Mouse (Mus musculus): ENCODE results near the gene Gm14190. TPM values are rescaled to one million over a fixed set of nuclear protein-coding genes. Genes with fewer than 3 reads are reported as not detected.
"Not testable (repeated sequence)": the region's sequence is repeated elsewhere in the genome, so short reads cannot be mapped to it uniquely, and the experiment has no call there.

The Gm14190 gene
- total RNA-seq (2017) = not detected in 2 replicates

DNA sequence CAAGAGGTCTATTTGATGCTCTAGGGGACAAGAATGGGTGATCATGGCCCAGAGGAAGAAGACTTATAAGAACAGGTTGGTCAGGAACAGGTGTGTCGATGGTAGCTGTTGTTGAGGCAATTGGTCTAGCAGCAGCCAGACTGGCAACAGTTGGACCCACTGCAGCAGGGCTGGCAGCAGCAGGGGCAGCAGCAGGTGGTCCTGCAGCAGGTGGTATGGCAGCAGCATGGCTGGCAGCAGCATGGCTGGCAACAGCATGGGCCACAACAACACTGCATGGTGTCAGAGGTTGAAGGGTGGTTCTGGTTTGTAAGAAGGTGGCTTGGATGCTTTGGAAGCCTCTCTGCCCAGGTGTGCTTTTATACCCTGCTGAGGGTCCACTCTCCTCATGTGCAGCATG, at the start of gene Gm14190:
Gene Gm14190, minus strand, starts transcription at position 278 of the 400 bp plus-strand sequence.
- no peak for ATAC-seq (replicated peaks; ENCODE audit: low read depth, poor library complexity, severe bottlenecking)

- ATAC-seq (replicated peaks; ENCODE audit: low read depth, poor library complexity, severe bottlenecking) = no peak
These were observed 43.6 kb upstream of the Gm14190 start, which contains the start of gene Gm14180 for GRCm38 (mm10) chr11:99734190-99734589. TSS of gene Gm14180 (minus strand) at chr11:99734290.

- ATAC-seq (replicated peaks; ENCODE audit: low read depth, poor library complexity, severe bottlenecking) = no peak
These were observed 33.5 kb upstream of the Gm14190 start for GRCm38 (mm10) chr11:99724061-99724460.

DNA sequence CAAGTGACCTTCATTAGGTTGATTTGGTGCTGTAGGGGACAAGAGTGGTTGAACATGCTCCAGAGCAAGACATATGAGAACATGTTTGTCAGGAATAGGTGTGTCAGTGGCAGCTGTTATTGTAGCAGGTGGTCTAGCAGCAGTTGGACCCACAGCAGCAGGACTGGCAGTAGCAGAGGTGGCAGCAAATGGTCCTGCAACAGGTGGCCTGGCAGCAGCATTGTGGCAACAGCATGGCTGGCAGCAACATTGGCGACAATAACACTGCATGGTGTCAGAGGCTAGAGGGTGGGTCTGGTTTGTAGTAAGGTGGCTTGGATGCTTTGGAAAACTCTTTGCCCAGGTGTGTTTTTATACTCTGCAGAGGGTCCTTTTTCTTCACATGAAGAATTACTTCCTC, 28.2 kb upstream of the Gm14190 start:
- no peak for ATAC-seq (replicated peaks; ENCODE audit: low read depth, poor library complexity, severe bottlenecking)

DNA sequence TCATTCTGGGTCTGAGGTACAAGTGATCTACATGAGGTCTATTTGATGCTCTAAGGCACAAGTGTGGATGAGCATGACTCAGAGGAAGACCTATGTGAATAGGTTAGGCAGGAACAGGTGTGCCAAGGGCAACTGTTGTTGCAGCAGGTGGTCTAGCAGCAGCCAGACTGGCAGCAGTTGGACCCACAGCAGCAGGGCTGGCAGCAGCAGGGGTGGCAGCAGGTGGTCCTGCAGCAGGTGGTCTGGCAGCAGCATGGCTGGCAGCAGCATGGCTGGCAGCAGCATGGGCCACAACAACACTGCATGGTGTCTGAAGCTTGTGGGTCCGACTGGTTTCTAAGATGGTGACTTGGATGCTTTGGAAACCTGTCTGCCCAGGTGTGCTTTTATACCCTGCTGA, 5.3 kb downstream of the Gm14190 start:
- not testable (repeated sequence) for ATAC-seq (replicated peaks; ENCODE audit: low read depth, poor library complexity, severe bottlenecking)

- ATAC-seq (replicated peaks; ENCODE audit: low read depth, poor library complexity, severe bottlenecking) = no peak
These were observed 7.1 kb downstream of the Gm14190 start for GRCm38 (mm10) chr11:99683481-99683880.

DNA sequence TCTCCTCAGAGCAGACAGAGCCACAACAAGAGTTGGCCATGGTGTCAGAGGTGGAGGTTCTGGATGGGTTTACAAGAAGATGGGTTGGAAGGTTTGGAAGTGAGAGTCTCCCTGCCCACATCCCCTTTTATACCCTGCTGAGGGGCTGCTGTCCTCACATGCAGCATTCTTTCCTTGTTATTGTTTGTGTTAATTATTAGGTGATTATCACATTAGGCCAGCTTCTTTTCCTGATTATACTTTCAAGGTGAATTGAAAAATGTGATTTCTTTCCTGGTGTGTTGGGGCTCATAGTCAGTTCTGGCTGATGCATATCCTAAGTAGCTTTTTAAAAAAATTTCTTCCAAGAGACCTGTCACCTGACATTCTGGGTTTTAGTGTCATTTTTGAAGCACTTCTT, 24.7 kb downstream of the Gm14190 start, which contains the start of gene Krtap4-6:
Gene Krtap4-6, minus strand, starts transcription at position 101 of the 400 bp plus-strand sequence.
- no peak for ATAC-seq (replicated peaks; ENCODE audit: low read depth, poor library complexity, severe bottlenecking)

- no peak for ATAC-seq (replicated peaks; ENCODE audit: low read depth, poor library complexity, severe bottlenecking)
These were observed 27.7 kb downstream of the Gm14190 start for GRCm38 (mm10) chr11:99662802-99663201.

GRCm38 (mm10) chr11:99659256-99659655, 31.3 kb downstream of the Gm14190 start:
- no peak for ATAC-seq (replicated peaks; ENCODE audit: low read depth, poor library complexity, severe bottlenecking)

GRCm38 (mm10) chr11:99658467-99659010, 32.0 kb downstream of the Gm14190 start, which contains the start of gene Gm11563:
TSS of gene Gm11563 (minus strand) at chr11:99658960.
- ATAC-seq (replicated peaks; ENCODE audit: low read depth, poor library complexity, severe bottlenecking) = not testable (repeated sequence)

DNA sequence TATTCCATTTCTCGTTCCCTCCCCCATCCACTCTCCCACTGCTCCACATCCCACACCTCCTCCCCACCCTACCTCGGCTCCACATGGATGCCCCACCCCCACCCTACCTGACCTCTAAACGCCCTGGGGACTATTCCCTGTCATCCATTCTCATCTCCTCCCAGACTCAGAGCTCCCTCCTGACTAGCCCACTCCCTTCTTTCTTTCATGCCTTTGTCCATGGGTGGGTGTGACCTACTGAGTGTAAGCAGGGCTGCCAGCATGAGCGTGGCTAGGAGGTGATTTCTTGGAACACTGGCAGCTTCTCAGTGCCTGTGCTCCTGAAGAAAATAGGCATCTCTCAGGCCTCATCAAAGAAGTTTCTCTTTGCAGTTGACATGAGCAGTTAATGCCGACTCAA, 33.5 kb downstream of the Gm14190 start:
- no peak for ATAC-seq (replicated peaks; ENCODE audit: low read depth, poor library complexity, severe bottlenecking)

DNA sequence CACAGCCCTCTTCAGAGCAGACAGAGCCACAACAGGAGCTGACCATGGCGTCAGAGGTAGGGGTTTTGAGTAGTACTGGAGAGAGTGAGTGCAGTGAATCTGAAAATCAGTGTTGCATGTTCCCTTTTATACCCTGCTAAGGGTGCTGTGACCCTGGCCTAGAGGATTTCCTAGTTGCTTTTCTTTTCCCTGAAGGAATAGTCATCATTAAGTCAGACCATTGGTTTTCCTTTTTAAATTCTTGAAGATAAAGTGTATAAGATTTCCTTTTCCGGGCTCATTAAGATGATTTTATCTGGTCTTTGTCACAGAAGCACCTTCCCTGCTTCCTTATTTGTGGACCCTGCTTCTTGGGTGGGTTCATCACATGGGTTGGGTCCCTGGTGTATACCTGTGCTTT, 40.4 kb downstream of the Gm14190 start, which contains the start of gene Gm11555:
Gene Gm11555, minus strand, starts transcription at position 101 of the 400 bp plus-strand sequence.
- no peak for ATAC-seq (replicated peaks; ENCODE audit: low read depth, poor library complexity, severe bottlenecking)

DNA sequence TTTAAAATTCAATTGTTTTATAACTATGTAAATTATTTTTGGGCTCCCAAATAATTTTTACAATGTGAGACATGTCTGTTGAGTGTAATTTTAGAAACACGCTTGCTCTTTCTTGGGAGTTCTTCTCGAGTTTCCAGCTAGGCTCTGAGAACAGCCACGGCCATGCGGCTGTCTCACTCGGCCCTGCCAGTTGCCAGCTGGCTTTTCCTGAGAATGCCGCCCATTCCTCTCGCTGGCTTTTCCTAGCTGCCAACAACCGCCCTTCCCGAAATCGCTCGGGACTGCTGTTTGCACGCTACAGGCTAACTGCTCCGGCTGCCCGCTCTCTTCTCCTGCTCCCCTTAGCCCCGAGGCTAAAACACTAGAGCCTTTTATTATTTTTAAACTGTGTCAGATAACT, 44.1 kb downstream of the Gm14190 start:
- ATAC-seq (replicated peaks; ENCODE audit: low read depth, poor library complexity, severe bottlenecking) = no peak

- no peak for ATAC-seq (replicated peaks; ENCODE audit: low read depth, poor library complexity, severe bottlenecking)
These were observed 46.2 kb downstream of the Gm14190 start for GRCm38 (mm10) chr11:99644351-99644750.

- not testable (repeated sequence) for ATAC-seq (replicated peaks; ENCODE audit: low read depth, poor library complexity, severe bottlenecking)
These were observed 46.9 kb downstream of the Gm14190 start, which contains the start of gene Krtap4-7 for GRCm38 (mm10) chr11:99643635-99644139. TSS of gene Krtap4-7 (minus strand) at chr11:99644089.

- ATAC-seq (replicated peaks; ENCODE audit: low read depth, poor library complexity, severe bottlenecking) = no peak
These were observed 49.6 kb downstream of the Gm14190 start for GRCm38 (mm10) chr11:99640926-99641325.

Other genes starting within 250 kb of the Gm14190 start
- not detected in 2 replicates for gene Krt23, start 197.6 kb downstream of the Gm14190 start, total RNA-seq (2017)
- gene Krt39, start 169.4 kb downstream of the Gm14190 start, total RNA-seq (2017) = not detected in 2 replicates
- not detected in 2 replicates for gene Krt40, start 147.6 kb downstream of the Gm14190 start, total RNA-seq (2017)
- gene Krtap3-3, start 139.9 kb downstream of the Gm14190 start, total RNA-seq (2017) = not detected in 2 replicates
- gene Krtap3-2, start 133.9 kb downstream of the Gm14190 start, total RNA-seq (2017) = not detected in 2 replicates
- gene Gm11939, start 131.3 kb downstream of the Gm14190 start, total RNA-seq (2017) = not detected in 2 replicates
- gene Krtap3-1, start 124.1 kb downstream of the Gm14190 start, total RNA-seq (2017) = not detected in 2 replicates
- gene Krtap1-5, start 109.7 kb downstream of the Gm14190 start, total RNA-seq (2017) = not detected in 2 replicates
- gene Krtap1-4, start 107.1 kb downstream of the Gm14190 start, total RNA-seq (2017) = not detected in 2 replicates
- gene Krtap1-3, start 99.4 kb downstream of the Gm14190 start, total RNA-seq (2017) = not detected in 2 replicates
- not detected in 2 replicates for gene Krtap9-3, start 92.6 kb downstream of the Gm14190 start, total RNA-seq (2017)
- not detected in 2 replicates for gene Gm11938, start 87.4 kb downstream of the Gm14190 start, total RNA-seq (2017)
- not detected in 2 replicates for gene Gm11937, start 80.6 kb downstream of the Gm14190 start, total RNA-seq (2017)
- not detected in 2 replicates for gene Krtap2-4, start 75.9 kb downstream of the Gm14190 start, total RNA-seq (2017)
- gene Gm11562, start 70.3 kb downstream of the Gm14190 start, total RNA-seq (2017) = not detected in 2 replicates
- not detected in 2 replicates for gene Krtap4-1, start 62.5 kb downstream of the Gm14190 start, total RNA-seq (2017)
- gene Krtap4-2, start 55.7 kb downstream of the Gm14190 start, total RNA-seq (2017) = not detected in 2 replicates
- gene Krtap4-7, start 46.7 kb downstream of the Gm14190 start, total RNA-seq (2017) = not detected in 2 replicates
- gene Gm11555, start 40.5 kb downstream of the Gm14190 start, total RNA-seq (2017) = not detected in 2 replicates
- not detected in 2 replicates for gene Gm11563, start 31.8 kb downstream of the Gm14190 start, total RNA-seq (2017)
- gene Krtap4-6, start 24.8 kb downstream of the Gm14190 start, total RNA-seq (2017) = not detected in 2 replicates
- gene Gm14180, start 43.5 kb upstream of the Gm14190 start, total RNA-seq (2017) = not detected in 2 replicates
- gene Gm11595, start 82.2 kb upstream of the Gm14190 start, total RNA-seq (2017) = not detected in 2 replicates
- gene Krtap4-8, start 90.0 kb upstream of the Gm14190 start, total RNA-seq (2017) = not detected in 2 replicates
- not detected in 2 replicates for gene Krtap4-9, start 94.5 kb upstream of the Gm14190 start, total RNA-seq (2017)
- gene Gm11596, start 102.7 kb upstream of the Gm14190 start, total RNA-seq (2017) = not detected in 2 replicates
- gene Gm11569, start 108.2 kb upstream of the Gm14190 start, total RNA-seq (2017) = not detected in 2 replicates
- gene Gm11554, start 113.7 kb upstream of the Gm14190 start, total RNA-seq (2017) = not detected in 2 replicates
- not detected in 2 replicates for gene Krtap4-13, start 119.2 kb upstream of the Gm14190 start, total RNA-seq (2017)
- gene Gm11564, start 124.9 kb upstream of the Gm14190 start, total RNA-seq (2017) = not detected in 2 replicates
- not detected in 2 replicates for gene 2300003K06Rik, start 147.3 kb upstream of the Gm14190 start, total RNA-seq (2017)
- not detected in 2 replicates for gene Krtap4-16, start 160.9 kb upstream of the Gm14190 start, total RNA-seq (2017)
- gene Gm11568, start 167.2 kb upstream of the Gm14190 start, total RNA-seq (2017) = not detected in 2 replicates
- gene Gm11559, start 173.7 kb upstream of the Gm14190 start, total RNA-seq (2017) = not detected in 2 replicates
- gene Krtap9-1, start 182.6 kb upstream of the Gm14190 start, total RNA-seq (2017) = not detected in 2 replicates
- not detected in 2 replicates for gene Gm11567, start 188.4 kb upstream of the Gm14190 start, total RNA-seq (2017)
- gene Krtap31-1, start 217.2 kb upstream of the Gm14190 start, total RNA-seq (2017) = not detected in 2 replicates
- gene Gm11565, start 224.0 kb upstream of the Gm14190 start, total RNA-seq (2017) = not detected in 2 replicates
- not detected in 2 replicates for gene Krtap31-2, start 245.6 kb upstream of the Gm14190 start, total RNA-seq (2017)

All from common myeloid progenitor, adult 5-6 weeks (primary cell).